Mouse (Mus musculus): ENCODE measurements around the gene Slc16a5. TPM values are rescaled to one million over a fixed set of nuclear protein-coding genes. Genes with fewer than 3 reads are reported as not detected.
"Not testable (repeated sequence)": the region's sequence is repeated elsewhere in the genome, so short reads cannot be mapped to it uniquely, and the experiment has no call there.

The Slc16a5 gene
- polyA plus RNA-seq, 1 experiment: 0.83 TPM

DNA sequence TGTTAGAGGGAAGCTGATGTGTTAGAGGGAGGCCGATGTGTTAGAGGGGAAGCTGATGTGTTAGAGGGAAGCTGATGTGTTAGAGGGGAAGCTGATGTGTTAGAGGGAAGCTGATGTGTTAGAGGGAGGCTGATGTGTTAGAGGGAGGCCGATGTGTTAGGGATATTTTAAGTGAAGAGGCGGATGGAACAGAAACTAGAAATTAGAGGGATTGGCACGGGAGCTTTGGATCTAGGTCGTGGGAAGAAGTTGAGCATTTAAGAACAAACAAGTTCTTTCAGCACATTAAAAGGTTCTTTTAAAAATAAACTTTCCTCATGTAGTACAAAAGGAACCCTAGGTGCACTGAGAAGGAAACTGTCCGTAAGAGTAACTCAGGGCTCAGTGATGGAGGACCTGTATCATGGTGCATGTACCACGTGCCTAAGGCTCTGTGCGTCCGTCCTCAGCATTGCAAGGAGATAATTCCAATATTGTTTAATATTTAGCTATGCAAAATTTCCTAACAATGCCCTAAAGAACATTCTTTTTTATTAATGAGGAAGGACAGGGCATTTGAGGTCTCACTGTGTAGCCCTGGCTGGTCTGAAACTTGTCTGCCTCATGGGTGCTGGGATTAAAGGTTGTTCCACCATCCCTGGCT lies 16.1 kb downstream of the Slc16a5 start:
- DNase-seq (ENCODE audit: low spot score): no peak

DNA sequence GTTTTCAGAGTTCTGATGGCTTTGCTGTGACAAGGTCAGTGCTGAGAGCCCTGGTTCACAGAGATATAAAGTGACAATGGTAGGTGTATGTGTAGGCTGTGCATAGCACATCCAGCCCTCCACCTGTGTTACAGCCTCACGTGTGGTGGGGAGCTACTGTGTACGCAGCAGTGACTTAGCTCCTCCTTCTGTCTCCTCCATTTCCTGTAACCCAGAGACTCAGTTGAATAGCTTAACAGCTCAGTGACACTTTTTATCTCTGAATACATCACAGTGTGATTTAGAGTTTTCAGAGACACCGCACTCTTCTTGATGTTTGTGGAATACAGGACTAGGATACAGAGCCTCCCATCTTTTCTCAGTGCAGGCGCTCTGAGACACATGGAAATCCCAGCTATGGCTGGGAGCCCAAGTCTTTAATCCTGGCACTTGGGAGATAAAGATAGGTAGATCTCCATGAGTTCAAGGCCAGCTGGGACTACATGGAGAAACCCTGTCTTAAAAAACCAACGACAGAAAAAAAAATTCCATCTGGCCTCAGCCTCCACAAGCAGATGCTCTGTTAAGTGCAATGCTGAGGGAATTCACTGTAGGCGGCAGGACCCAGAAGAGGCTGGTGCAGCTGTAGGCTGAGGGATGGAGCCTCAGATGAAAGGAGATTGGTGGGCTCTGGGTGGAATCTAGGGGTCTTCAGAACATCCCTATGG lies 19.4 kb downstream of the Slc16a5 start:
- DNase-seq (ENCODE audit: low spot score): no peak

DNA sequence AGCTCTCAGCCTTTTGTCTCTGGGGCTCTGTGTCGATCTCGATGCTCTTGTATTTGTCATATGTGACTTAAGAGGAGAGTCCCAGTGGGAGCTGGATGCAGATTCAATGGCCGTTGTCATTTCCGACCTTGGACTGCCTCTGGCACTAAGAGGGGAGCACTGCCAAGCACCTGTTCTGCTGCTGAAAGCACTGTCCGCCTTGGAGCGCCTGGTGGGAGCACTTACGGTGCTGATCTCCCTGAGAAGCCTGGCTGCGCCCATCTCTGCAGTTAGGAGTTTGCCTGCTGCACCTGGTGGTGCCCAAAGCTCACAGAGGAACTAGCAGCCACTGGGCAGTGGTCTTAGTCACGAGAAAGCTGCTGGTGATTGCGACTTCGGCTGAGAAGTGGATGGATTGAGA lies 21.0 kb downstream of the Slc16a5 start:
- no peak for DNase-seq (ENCODE audit: low spot score)

DNA sequence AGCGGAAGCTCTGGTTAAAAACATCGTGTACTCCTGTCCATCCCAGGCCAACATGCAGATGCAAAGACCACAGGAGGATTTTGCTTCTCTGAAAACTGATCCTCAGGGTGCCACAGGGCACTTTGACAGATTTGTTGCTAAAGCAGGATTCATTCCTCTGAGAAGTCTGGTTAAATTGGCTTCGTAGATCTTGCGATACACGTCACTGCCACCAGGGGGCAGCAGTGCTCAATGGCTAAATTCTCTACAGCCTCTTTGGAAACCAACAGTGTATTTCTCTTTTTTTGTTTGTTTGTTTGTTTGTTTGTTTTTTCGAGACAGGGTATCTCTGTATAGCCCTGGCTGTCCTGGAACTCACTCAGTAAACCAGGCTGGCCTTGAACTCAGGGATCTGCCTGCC lies 21.5 kb downstream of the Slc16a5 start:
- DNase-seq (ENCODE audit: low spot score): peak; percentile 63

DNA sequence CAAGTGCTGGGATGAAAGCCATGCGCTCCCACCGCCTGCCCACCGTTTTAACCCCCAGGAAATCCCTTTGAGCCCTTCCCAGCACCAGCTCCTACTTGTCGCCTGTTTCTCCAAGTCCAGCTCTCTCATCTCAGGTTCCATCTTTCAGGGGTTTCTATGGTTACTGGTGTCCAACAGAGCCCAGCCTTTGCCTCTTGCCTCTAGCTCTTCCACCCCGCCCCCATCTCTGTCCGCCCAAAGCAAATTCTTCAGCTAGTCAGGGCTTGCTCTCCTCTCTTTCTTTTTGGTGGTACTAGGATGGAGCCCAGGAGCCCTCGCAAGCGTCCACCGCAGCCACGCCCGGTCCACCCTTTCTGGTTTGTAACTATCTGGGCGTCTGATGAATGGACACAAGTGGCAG lies 22.9 kb downstream of the Slc16a5 start:
- DNase-seq (ENCODE audit: low spot score): no peak

DNA sequence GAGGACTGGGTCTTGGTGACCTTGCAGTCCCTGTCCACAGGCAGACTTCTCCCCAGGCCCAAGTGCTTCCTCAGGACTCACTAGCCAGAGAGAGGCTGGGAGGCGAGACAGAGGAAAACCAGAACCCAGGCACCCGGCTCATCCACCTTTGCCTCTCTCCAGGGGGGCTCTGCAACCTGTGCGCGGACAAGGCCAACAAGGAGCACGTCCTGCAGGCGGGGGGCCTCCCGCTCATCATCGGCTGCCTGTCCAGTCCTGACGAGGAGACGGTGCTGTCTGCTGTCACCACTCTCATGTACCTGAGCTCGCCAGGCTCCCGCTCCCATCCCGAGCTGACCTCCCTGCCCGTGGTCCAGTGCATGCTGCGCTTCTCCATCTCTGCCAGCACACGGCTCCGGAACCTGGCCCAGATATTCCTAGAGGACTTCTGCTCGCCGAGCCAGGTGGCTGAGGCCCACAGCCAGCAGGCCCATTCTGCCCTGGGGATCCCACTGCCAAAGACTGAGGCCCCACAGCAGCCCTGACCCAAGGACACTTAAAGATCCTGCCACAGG lies 26.4 kb downstream of the Slc16a5 start:
- no peak for DNase-seq (ENCODE audit: low spot score)

DNA sequence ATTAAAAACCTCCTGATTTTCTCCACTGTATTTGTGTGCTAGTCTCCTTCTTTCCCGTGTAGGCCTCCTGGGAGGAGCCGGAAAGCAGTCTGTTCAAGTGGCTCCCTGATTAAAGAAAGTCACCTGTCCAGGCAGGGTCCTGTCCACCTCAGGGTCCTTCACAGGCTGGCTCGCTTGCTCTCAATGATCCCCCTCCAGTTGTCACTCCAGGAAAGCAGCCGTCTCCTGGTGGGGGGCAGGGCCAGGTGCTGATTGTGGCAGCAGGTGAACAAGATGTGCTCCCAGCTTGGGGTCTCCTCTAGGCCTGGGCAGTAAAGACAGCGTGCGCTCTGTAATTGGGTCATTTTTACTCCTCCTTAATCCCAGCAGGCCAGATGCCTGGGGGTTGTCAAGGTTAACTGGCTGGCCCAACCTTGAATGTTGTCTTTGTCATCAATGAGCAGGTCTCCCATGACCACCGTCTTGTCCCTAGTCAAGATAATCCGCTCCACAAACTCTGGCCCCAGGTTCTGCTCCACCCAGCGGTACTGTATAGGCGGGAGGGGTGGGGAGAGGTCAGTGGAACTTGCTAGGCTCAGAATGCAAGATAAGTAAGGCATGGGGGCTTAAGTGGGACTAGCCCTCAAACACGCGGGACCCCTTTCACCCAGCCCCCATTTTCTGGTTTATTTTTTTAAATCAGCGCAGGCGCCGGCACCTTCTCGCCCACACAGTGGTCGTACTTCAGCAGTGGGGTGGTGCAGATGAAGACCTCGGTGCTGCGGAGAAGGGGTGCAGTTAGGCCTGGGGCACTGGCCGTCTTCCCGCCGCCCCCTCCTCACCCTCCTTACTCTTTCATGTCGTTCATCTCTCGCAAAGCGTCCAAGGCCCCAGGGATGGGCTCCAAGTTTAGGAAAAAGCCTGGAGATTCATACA lies 28.4 kb downstream of the Slc16a5 start:
- peak; percentile 27 for DNase-seq (ENCODE audit: low spot score)

DNA sequence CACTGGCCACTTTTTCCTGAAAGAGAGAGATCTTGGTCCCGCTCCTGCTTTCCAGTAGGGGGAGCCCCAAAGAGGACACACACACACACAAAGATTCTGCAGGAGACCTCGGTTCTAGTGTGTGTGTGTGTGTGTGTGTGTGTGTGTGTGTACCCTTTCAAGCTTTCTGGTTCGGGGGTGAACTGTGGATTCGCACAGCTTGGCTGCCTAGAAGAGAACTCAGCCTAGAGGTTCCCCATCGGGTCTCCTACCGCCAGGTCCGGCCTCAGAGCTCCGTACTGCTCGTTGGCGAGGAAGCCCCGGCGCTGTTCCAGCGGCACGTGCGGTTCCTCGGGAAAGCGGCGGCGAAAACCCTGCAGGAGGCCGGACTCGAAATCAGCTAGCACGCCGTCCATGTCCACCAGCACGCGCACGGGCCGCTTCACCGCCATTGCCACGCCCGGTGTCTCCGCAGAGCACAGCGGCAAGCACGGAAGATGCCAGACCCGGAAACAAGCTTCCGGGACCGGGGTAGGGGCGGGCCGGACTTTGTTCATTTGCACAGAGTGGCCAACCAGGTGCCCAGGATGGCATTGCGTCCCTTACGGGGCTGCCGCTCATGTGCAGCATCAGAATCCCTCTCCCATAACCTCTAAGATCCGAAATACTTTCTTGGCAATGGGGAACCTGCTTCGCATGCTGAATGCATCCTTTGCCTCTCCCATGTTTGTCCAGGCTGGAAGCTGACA lies 29.2 kb downstream of the Slc16a5 start, which contains the start of gene Nt5c:
Gene Nt5c, minus strand, starts transcription at position 507 of the 728 bp plus-strand sequence.
- peak; percentile 73 for DNase-seq (ENCODE audit: low spot score)

DNA sequence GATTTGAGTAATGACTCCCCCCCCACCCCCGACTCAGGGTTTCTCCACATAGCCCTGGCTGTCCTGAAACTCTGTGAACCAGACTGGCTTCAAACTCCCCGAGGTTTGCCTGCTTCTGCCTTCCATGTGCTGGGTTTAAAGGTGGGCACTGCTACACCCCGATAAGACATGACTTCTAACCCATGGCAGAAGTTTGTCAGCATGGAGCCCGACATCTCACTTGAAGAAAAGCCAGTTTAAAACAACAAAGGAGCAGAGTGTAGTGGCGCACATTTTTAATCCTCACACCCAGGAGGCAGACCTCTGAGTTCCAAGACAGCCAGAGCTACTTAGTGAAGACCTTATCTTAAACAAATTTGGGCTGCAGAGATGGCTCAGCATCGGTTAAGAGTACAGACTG lies 30.1 kb downstream of the Slc16a5 start:
- DNase-seq (ENCODE audit: low spot score): no peak

DNA sequence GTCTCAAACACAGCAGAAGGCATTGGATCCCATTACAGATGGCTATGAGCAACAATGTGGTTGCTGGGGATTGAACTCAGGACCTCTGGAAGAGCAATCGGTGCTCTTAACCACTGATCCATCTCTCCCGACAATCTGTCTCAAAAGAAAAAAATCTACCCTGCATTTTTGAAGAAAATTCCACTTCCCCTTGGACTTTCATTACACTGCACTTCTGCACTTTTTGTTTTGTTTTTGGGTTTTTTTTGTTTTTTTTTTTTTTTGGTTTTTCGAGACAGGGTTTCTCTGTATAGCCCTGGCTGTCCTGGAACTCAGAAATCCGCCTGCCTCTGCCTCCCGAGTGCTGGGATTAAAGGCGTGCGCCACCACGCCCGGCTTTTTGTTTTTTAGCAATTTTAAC lies 34.3 kb downstream of the Slc16a5 start:
- not testable (repeated sequence) for DNase-seq (ENCODE audit: low spot score)

DNA sequence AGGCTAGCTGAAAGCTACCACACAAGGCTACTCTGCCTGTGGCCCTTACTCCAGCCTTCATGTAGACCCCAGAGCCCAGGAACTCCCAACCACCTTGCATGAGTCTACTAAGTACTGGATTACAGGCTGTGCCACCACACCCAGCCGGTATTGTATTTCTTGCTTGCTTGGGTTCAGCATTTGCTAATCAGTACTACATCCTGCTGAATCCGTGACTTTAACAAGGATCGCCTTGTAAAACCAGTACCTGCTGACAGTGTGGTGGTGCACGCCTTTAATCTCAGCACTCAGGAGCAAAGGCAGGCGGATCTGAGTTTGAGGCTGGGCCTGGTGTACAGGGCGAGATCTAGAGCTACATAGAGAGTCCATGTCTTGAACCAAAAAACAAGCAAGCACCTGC lies 40.4 kb downstream of the Slc16a5 start:
- no peak for DNase-seq (ENCODE audit: low spot score)

DNA sequence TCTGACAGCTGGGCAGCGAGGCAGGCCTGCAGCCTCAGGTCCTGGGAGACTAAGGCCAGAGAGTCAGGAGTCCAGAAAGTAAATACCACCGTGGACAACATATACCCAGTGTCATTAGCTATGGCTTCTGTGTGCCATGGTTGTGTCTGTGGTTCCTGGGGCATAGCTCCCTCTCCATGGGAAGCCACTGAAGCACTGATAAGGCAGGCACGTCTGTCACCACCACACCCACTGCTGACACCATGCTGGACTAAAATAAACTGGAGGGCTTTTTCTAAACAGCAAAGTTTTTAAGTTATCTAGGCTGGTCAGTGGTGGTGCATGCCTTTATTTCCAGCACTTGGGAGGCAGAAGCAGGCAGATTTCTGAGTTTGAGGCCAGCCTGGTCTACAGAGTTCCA lies 44.3 kb downstream of the Slc16a5 start:
- no peak for DNase-seq (ENCODE audit: low spot score)

DNA sequence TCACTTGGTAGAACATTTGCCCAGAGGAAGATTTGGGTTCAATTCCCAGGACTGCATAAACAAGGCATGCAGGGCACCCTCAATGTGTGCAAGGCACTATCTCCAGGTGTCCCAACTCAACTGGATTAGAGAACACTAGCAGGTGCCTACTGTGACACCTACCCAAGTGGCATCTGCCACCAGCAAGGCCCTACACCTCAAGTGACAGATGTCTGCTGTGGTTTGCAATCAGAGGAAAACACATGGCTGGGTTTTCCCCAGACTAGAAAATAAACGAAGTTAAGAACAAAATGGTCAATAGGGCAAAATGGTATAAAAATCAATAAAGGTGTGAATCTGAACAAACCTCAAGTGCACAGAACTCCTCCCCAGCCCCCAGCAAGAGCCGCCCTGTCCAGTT lies 45.8 kb downstream of the Slc16a5 start:
- DNase-seq (ENCODE audit: low spot score): no peak

DNA sequence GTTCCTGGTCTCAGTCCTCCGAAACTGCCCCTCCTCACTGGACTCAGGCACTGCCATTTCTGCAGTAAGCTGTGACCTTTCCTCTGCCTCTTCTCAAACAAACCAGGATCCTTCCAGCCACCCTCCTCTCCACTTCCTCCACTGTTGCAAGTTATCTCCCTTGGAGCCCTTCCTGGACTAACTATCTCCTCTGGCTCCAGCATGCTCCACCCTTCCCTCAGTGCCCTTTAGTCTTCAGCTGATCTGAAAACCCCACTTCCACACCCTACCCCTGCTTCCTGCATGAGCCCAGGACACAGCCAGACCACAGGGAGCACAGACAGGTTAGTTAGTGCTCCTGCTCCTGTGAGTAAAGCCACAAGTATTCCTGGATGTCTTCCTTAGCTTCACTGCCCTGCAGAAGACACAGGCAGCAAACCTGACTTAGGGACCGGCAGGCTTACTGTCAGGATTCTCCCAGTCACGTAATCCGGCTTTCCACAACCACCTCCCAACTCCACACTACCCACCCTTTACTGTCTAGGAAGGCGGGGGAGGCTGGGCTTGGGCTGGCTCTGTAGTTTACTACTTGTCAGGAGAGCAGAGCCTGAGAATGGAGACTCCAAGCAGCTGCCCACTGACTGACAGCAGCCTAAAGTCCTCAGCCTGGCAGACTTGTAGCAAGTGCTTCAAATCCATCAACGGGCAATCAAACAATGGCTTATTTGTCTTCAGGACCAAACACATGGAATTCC lies 47.7 kb downstream of the Slc16a5 start:
- no peak for DNase-seq (ENCODE audit: low spot score)

DNA sequence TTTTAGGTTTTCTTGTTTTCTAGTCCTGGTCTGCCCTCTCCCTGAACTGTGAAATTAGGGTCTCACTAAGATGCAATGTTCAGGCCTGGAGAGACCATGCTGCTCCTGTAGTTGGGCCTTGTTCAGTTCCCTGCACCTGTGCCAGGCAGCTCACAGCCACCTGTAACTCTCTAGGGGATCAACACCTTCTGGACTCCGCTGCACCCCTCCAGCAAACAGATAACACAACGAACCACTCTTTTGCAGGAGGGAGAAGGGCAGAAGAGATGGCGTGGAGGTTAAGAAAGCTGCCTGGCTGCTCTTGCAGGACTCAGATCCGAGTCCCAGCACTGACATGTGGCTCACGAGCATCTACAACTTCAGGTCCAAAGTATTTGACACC lies 48.2 kb downstream of the Slc16a5 start:
- no peak for DNase-seq (ENCODE audit: low spot score)

DNA sequence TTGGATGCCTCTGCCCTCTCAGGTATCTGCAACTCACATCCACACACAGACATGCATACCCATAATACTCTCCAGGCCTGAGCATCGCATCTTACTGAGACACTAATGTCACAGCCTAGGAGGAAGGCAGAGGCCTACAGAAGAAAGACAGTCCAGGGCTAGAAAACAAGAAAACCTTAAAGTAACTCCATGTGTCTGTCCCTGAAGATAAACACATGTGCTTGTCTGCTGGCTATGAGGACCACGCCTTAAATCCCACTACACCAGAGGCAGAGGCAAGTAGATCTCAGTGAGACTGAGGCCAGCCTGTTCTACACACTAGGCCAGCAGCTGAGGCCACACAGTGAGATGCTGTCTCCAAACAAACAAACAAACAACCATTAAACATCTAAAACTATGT lies 48.8 kb downstream of the Slc16a5 start:
- no peak for DNase-seq (ENCODE audit: low spot score)

DNA sequence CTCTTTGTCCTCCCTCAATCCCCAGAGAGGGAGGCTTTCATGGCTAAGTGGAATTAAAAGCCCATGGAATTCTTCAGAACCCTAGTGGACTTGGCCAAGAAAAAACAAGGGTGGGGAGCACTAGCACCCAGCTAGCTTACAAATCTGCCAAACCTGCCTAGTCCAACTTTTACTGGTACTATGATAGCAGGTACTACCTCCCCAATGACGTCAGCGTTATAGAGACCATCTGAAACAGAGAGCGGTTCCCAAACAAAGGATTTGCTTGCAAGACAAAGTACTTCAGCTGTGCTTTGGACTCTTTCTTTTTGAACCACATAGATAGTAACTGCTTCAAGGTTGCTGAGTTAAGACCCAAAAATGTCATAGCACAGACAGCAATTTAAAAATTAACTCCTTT lies 49.7 kb downstream of the Slc16a5 start:
- no peak for DNase-seq (ENCODE audit: low spot score)

DNA sequence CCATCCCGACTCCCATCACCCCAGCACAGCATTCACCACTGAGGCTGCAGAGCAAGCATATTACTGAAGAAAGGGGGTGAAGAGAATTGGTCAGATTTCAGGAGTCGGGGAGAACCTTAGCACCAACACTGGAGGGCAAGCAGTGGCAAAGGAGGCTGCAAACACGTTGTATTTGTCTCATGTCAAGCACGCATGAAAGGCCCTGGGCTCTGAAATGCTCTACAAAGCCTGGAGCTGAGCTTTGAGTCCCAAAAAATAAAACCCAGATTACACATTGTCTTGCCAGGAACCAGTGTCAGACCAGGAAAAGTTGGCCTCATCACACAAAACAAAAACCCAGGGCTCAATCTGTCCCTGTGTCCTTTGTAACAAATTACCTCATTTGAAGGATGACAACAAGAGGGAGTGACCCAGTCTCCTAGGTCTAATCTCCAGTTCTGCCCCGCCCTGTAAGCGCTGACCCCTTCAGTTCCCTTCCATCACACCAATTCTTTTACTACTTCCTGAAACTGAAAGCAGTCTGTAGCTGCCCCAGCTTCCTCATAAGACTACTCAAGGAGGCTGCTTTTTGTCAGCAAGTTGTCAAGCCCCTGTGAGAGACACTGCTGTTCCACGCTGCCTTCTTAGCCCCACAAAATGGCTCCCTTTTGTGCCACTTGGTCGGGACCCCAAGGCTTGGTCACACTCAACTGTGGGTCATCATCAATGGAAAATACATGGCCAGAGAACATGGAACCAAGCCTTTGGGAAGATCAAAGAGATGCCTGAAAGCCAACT lies 50.3 kb downstream of the Slc16a5 start:
- no peak for DNase-seq (ENCODE audit: low spot score)

DNA sequence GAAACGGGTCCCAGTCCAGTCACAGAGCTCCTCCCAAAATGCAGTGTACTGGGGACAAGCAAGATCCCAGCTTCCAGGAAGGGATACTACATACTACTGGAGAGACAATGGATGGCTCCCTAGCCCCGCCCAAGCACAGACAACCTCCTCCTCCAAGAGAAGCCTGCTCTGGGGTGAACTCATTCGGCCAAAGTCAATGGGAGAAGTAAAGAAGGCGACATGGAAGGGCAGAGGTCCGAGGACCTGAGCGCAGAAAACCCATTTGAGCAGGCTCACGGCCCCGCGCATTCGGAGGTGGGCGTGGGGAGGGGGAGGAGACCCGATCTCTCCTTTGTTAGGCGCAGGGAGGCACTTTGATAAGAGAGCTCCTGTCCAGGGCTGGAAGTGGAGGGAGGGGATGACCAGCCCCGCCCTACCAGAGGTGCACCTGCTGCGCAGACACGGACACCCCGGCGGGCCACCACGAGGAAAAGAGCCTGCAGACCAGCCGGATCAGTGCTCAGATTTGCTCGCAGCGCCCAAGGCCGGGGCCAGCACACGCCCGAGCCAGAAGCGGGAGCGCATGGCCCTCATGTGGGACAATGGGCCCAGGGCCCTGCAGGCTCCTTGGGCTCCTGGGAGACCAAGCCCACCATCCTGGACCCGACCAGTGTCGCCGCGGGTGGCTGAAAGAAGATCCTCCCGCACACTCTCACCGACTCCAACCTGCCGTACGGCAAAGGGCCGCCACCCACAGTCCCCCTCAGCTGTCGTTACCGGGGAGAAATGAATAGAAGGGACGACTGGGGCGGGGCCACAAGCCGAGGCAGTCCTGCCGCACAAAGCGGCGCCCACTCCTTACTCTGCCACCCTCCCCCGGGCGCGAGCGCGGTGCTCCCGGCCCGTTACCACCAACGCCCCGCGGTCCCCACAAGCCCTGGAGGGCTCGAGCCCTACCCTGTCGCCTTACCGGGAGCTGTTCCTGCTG lies 51.3 kb downstream of the Slc16a5 start:
- DNase-seq (ENCODE audit: low spot score): peak; percentile 47

All from urinary bladder, adult 2 months (tissue).